Mouse (Mus musculus) retina, postnatal 1 day (tissue): ENCODE results near the gene Olfr1211.

Experiments
- DNase-seq: peaks from one replicate; pipeline ENCODE4 v3.0.0-alpha.2; 2012

The Olfr1211 gene

GRCm38 (mm10) chr2:88938011-88938410 is at the start of gene Olfr1211:
Gene Olfr1211, minus strand, starts transcription at chr2:88938111.
- no peak for DNase-seq

DNA sequence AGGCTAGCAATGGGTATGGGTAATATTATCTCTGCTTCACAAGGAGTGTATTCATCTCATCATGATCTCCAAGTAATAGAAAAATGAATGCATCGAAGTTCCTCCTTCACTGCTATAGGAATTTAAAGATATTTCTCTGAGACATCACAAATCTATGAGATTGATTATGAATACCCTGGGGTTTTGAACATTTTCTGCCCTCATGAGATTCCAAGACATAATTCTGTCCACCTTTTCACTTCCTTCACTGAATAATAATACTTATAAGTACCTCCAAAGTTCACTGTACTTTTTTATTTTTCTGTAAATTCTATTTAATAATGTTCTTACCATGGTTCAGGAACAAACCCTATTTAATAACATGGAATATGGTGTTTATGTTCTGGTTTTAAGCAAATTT is 42.3 kb upstream of the Olfr1211 start, which contains the start of gene Gm13762:
Gene Gm13762, minus strand, starts transcription at position 101 of the 400 bp plus-strand sequence.
- no peak for DNase-seq

DNA sequence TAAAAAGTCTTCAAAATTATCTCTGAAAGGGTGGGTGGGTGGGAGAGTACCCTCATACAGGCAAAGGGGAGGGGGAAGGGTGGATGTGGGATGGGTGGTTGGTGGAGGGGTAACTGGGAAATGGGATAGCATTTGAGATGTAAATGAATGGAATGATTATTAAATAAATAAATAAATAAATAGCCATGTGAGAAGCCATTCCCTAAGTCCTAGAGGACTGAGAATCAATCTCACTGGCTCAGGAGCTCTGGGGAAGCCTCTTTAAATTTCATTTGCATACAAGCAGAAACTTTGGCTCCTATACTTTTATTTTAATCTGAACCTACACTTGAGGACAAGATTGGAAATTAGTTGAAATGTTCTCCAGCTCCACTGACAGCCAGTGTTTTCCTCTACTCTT is 15.8 kb upstream of the Olfr1211 start, which contains the start of gene Olfr1212:
Gene Olfr1212, plus strand, starts transcription at position 301 of the 400 bp plus-strand sequence.
- DNase-seq = no peak

- no peak for DNase-seq
Observed at GRCm38 (mm10) chr2:88915057-88915456, 22.9 kb downstream of the Olfr1211 start, which contains the start of gene Olfr1209. Gene Olfr1209, minus strand, starts transcription at chr2:88915157.

GRCm38 (mm10) chr2:88902211-88902610 is 35.7 kb downstream of the Olfr1211 start, which contains the start of gene Olfr1208:
Gene Olfr1208, minus strand, starts transcription at chr2:88902311.
- DNase-seq = no peak
